Mouse (Mus musculus): ENCODE measurements around the gene Ooep. TPM values are rescaled to one million over a fixed set of nuclear protein-coding genes. Genes with fewer than 3 reads are reported as not detected.
A peak's percentile ranks its signal among the peaks of the same experiment; 100 is the strongest.

The Ooep gene
- polyA plus RNA-seq (2015; fragmentation: Nextera tagmentation; extraction: Ambion mirVana), result 6.1 and 6.3 TPM in 2 replicates

DNA sequence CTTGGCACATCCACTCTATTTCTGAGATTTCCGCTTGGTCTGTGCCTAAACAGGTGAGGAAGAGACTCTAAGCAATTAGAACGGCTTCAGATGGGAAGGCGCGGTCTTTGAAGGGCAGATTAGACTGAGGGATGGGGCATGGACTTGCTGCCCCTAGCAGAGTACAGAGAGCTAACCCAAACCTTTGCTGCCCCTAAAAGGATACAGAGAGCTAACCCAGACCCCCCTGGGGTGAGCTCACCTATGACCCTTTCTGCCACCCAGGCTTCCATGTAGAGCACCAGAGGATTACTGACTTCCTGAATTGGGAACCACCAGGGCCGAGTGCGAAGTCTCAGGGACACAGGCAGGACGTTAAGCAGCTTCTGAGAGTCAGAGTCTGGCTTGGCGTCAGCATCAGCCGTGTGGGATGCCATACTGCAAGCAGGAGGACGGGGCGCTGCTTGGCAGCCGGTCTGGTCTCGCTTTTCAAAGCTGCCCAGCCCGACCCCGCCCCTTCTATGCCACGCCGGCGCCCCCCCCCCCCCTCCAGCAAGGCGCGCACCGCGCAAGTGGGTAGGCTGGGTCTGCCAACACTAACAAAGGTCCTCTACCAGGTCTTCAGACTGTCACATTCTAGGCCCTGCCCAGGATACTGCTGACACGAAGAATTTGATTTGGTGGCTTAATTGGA lies at the start of gene Ooep:
Gene Ooep, minus strand, starts transcription at position 613 of the 673 bp plus-strand sequence.
- Histone ChIP-seq H3K36me3 (ENCODE audit: poor library complexity, severe bottlenecking) (no peaks in the 10 kb centered on the region), H3K9ac (peak within 1 kb of the TSS; percentile 59), H3K4me1 (peaks cover 11% of the 10 kb centered on the region), H3K27ac (no peak within 1 kb of the TSS), H3K4me3 (peak within 1 kb of the TSS; percentile 39), H3K4me2 (peak within 1 kb of the TSS; percentile 67), H3K9me3 (replicated peaks) (no peaks in the 10 kb centered on the region), H3K27me3 (no peaks in the 10 kb centered on the region)
- ATAC-seq, result peak; percentile 95
- WGBS, result 2% methylated on average over 19 of the region's 23 CpGs

DNA sequence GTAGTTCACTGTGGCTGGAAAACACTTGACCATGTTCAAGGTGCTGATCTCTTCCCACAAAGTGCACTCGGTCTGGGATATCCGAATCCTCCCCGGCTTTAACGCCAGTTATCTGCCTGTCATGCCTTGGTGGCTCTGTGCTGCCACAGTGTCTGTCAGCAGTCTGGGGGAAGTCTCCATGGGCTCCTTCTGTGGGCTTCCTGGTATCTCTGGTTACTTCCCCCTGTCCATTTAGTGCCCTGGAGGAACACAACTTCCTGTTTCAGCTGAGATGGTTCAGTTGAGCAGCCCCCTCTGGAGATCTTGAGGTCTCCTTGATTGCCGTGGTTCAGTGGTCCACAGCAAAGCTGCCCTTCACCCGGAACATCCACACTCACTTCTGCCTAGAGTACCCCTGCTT lies 49.7 kb upstream of the Ooep start:
- H3K27ac ChIP-seq, result no peak overlapping the region
- H3K27me3 ChIP-seq, result 0 out of 2 replicates have a peak, but pooled peaks cover 2% of the 10 kb centered on the region
- no peak overlapping the region for H3K4me3 ChIP-seq
- no peak for ATAC-seq
- H3K4me2 ChIP-seq, result no peak overlapping the region
- H3K9me3 ChIP-seq (replicated peaks), result no peaks in the 10 kb centered on the region
- no peak overlapping the region for H3K9ac ChIP-seq
- H3K36me3 ChIP-seq (ENCODE audit: poor library complexity, severe bottlenecking), result no peaks in the 10 kb centered on the region
- H3K4me1 ChIP-seq, result peaks cover 3% of the 10 kb centered on the region; the same call in 1 of the 2 replicates
- WGBS, result 89% methylated on average over 6 of the region's 6 CpGs

DNA sequence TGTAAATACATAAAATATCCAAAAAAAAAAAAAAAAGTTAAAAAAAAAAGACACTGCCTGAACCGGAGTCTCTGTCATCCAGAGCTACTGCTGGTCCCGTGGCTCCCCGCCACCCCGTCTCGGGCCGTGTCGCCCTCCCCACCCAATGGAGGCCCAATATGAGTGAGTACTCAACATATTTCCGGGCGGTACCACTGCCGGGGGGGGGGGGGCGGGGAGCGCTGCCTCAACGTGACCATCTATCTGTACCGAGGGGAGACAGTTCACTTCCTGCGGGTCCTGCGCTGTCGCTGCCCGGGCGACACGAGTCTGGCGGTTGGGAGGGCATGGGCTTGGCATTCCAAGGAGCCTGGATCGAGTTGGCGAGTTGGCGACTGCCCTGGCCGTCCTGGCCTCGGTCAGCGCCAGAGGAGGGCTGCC lies 48.8 kb upstream of the Ooep start:
- Histone ChIP-seq H3K36me3 (ENCODE audit: poor library complexity, severe bottlenecking) (no peaks in the 10 kb centered on the region), H3K4me1 (peaks cover 3% of the 10 kb centered on the region; the same call in 1 of the 2 replicates), H3K4me2 (peak overlapping the region; percentile 56), H3K4me3 (peak overlapping the region; percentile 25), H3K27me3 (0 out of 2 replicates have a peak, but pooled peaks cover 2% of the 10 kb centered on the region), H3K27ac (no peak overlapping the region), H3K9ac (peak overlapping the region; percentile 26; the same call in 1 of the 2 replicates), H3K9me3 (replicated peaks) (no peaks in the 10 kb centered on the region)
- WGBS, result 31% methylated on average over 22 of the region's 27 CpGs
- ATAC-seq, result 0 out of 2 replicates have a peak, but pooled peaks have one; percentile 27

DNA sequence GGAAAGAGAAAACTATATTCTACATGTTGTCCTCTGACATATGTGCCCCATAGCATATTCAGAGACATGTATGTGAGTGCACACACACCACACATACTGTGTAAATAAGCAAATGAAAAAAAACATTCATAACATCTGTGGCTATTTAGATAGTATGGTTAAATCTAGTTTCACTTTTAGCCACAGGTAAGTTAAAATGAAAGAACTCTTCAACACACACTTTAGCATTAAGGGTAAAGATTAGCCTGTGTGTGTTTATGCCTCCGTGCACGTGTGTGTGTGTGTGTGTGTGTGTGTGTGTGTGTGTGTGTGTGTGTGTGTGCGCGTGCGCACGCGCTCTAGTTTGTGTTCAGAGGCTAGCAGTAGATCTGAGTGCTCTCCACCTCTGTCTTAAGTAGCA lies 23.1 kb upstream of the Ooep start:
- Histone ChIP-seq H3K9me3 (replicated peaks) (no peaks in the 10 kb centered on the region), H3K4me3 (no peak overlapping the region), H3K4me1 (no peaks in the 10 kb centered on the region), H3K36me3 (ENCODE audit: poor library complexity, severe bottlenecking) (no peaks in the 10 kb centered on the region), H3K4me2 (no peak overlapping the region), H3K9ac (no peak overlapping the region), H3K27ac (no peak overlapping the region), H3K27me3 (peaks cover 22% of the 10 kb centered on the region)
- ATAC-seq, result no peak
- WGBS, result 93% methylated on average over 7 of the region's 7 CpGs

DNA sequence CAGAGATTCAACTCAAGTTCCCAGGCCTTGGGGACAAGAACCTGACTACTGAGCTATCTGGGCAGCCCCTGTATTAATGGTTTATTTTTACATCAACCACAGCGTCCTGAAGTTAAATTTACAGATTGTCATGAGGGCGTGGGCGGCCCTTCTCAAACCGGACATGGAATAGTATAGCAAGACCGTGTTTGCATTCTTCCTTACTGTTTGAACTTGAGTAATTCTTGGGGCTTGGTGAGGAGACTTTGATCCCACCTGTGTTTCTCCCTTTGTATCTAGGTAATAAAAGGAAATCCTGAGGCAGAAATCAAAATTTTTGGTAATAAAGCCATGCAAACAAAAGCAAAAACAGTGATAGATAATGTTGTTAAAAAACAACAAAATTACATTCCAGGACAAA lies 22.0 kb upstream of the Ooep start:
- H3K4me3 ChIP-seq, result no peak overlapping the region
- WGBS, result 92% methylated on average over 5 of the region's 5 CpGs
- H3K9me3 ChIP-seq (replicated peaks), result no peaks in the 10 kb centered on the region
- H3K4me1 ChIP-seq, result peaks cover 7% of the 10 kb centered on the region
- H3K27me3 ChIP-seq, result peaks cover 32% of the 10 kb centered on the region
- no peak overlapping the region for H3K27ac ChIP-seq
- no peaks in the 10 kb centered on the region for H3K36me3 ChIP-seq (ENCODE audit: poor library complexity, severe bottlenecking)
- no peak overlapping the region for H3K4me2 ChIP-seq
- no peak overlapping the region for H3K9ac ChIP-seq
- ATAC-seq, result no peak

DNA sequence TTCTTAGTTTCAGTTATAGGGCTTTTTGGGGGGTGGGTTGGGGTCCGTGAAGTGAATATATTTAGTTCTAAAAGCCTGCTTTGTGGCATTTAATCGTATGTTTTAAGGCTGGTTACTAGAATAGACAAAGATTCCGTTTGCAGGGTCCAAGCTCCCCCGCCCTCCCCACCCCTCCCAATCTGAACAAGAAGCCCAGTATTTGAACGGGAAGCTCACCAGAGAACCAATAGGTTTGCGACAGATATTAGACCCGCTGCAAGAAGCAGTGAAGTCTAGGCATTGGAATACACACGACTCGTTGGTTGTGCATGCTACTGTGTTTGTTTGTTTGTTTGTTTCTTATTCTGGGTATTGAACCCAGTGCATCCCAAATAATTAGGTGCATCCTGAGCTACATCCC lies 18.0 kb upstream of the Ooep start:
- Histone ChIP-seq H3K27ac (no peak overlapping the region), H3K4me2 (peak overlapping the region; percentile 62; the same call in 1 of the 2 replicates), H3K4me3 (no peak overlapping the region), H3K36me3 (ENCODE audit: poor library complexity, severe bottlenecking) (no peaks in the 10 kb centered on the region), H3K4me1 (peaks cover 10% of the 10 kb centered on the region), H3K9ac (no peak overlapping the region), H3K9me3 (replicated peaks) (no peaks in the 10 kb centered on the region), H3K27me3 (peaks cover 68% of the 10 kb centered on the region)
- ATAC-seq, result no peak
- 59% methylated on average over 9 of the region's 9 CpGs for WGBS

DNA sequence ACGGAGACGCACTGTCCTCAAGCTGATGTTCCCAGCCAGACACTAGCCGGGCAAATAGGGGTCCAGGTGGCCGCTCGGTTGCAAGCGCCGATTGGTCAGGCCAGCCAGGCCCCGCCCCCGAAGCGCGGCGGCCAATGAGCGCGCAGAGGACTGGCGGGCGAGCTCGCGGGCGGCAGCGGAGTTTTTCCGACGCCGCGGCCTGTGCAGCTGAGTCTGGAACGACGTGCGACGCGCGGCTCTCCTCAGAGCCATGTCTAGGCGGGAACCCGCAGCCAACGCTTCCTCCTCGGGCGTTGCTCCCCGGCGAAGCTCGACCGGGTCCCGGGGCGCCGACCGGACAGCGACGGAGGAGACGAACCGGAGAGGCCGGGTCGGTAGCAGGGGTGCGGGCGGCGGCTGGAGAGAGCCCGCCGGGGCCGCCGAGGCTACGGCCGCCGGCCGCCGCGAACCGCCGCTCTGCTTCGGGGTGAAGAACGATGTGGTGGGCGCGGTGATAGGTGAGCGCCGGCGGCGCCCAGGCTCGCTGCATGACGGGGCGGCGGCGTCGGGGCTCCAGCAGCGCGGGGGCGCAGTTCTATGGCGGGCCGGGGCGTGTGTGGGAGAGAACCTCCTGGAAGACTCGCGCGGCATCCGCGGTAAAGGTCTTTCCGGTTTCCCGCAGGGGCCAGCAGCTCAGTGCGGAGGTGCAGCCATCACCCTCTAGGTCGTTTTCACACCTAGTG lies 17.3 kb upstream of the Ooep start, which contains the start of gene Ddx43:
Gene Ddx43, plus strand, starts transcription at position 148 of the 722 bp plus-strand sequence.
- Histone ChIP-seq H3K27me3 (peaks cover 68% of the 10 kb centered on the region), H3K9ac (peak within 1 kb of the TSS; percentile 50)
- 4% methylated on average over 75 of the region's 93 CpGs for WGBS

DNA sequence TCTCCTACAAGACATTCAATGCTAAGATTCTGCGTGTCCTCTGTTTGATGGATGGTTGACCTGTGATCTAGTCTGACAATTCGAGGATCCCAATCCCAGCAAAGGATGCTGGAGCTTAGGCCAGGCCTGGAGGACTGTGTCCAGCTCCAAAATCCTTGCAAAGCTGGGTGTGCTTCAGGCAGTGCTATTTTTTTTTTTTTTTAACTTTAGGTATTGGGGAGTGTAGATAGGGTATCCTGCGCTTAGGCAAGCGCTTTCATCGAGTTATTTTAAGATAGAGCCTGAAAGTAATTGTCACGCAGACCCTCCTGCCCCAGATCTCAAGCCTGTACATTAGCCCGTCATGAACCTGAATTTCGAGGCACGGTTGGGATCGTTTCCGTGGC lies 16.7 kb upstream of the Ooep start:
- no peak overlapping the region for H3K27ac ChIP-seq
- no peak overlapping the region for H3K9ac ChIP-seq
- WGBS, result 42% methylated on average over 11 of the region's 11 CpGs
- H3K4me3 ChIP-seq, result peak overlapping the region; percentile 40
- H3K4me1 ChIP-seq, result peaks cover 10% of the 10 kb centered on the region
- no peaks in the 10 kb centered on the region for H3K9me3 ChIP-seq (replicated peaks)
- H3K27me3 ChIP-seq, result peaks cover 68% of the 10 kb centered on the region
- peak overlapping the region; percentile 62 for H3K4me2 ChIP-seq
- H3K36me3 ChIP-seq (ENCODE audit: poor library complexity, severe bottlenecking), result no peaks in the 10 kb centered on the region
- ATAC-seq, result no peak; the same call in 1 of the 2 replicates

More for the DNA sequence above, 17.3 kb upstream of the Ooep start, which contains the start of gene Ddx43:
- H3K9me3 ChIP-seq (replicated peaks), result no peaks in the 10 kb centered on the region
- no peaks in the 10 kb centered on the region for H3K36me3 ChIP-seq (ENCODE audit: poor library complexity, severe bottlenecking)
- H3K27ac ChIP-seq, result no peak within 1 kb of the TSS
- H3K4me3 ChIP-seq, result peak within 1 kb of the TSS; percentile 40
- peak; percentile 97 for ATAC-seq
- H3K4me2 ChIP-seq, result peak within 1 kb of the TSS; percentile 62
- H3K4me1 ChIP-seq, result peaks cover 10% of the 10 kb centered on the region

DNA sequence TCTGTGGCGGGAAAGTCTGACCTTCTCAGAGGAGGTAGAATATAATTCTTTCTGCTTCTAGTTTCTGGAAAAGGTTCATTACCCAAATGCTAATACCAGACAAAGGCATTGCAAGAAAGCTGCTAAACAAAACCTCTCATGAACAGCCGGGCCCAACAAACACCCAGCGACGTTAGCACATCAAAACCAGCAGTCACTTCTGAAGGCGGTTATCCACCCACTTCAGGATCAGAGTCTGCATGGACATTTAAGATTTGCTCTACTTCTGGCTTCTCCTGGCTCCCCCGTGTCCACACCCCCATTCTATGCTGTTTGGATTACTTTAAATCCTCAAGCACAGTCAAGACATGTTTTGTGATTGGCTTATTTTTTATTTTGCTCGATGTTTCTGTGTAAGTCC lies 16.1 kb upstream of the Ooep start:
- no peak overlapping the region for H3K9ac ChIP-seq
- H3K27ac ChIP-seq, result no peak overlapping the region
- H3K9me3 ChIP-seq (replicated peaks), result no peaks in the 10 kb centered on the region
- H3K36me3 ChIP-seq (ENCODE audit: poor library complexity, severe bottlenecking), result no peaks in the 10 kb centered on the region
- no peak overlapping the region for H3K4me3 ChIP-seq
- peaks cover 67% of the 10 kb centered on the region for H3K27me3 ChIP-seq
- 66% methylated on average over 7 of the region's 7 CpGs for WGBS
- no peak overlapping the region for H3K4me2 ChIP-seq
- H3K4me1 ChIP-seq, result peaks cover 10% of the 10 kb centered on the region
- no peak for ATAC-seq

DNA sequence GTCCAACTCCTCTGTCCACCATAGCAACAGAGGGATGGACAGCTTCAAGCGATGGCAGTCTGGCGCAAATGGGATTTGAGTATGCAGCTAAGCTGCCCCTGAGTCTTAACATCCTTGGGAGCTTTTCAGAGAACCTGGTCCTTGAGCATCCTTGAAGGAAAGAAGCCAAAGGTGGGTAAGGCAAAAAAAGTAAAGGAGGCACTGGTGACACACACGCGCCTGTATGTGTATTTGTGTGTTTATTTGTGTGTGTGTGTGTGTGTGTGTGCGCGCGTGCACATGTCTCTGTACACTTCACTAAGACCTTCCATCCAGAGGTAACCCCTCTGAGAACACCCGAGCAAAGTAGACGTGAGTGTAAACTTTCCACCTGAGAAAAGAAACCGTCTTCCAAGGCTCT lies 15.2 kb upstream of the Ooep start:
- Histone ChIP-seq H3K4me3 (no peak overlapping the region), H3K9ac (no peak overlapping the region), H3K4me2 (no peak overlapping the region), H3K27me3 (peaks cover 65% of the 10 kb centered on the region), H3K36me3 (ENCODE audit: poor library complexity, severe bottlenecking) (no peaks in the 10 kb centered on the region), H3K4me1 (peaks cover 10% of the 10 kb centered on the region), H3K27ac (no peak overlapping the region), H3K9me3 (replicated peaks) (no peaks in the 10 kb centered on the region)
- no peak for ATAC-seq
- WGBS, result 87% methylated on average over 10 of the region's 10 CpGs

DNA sequence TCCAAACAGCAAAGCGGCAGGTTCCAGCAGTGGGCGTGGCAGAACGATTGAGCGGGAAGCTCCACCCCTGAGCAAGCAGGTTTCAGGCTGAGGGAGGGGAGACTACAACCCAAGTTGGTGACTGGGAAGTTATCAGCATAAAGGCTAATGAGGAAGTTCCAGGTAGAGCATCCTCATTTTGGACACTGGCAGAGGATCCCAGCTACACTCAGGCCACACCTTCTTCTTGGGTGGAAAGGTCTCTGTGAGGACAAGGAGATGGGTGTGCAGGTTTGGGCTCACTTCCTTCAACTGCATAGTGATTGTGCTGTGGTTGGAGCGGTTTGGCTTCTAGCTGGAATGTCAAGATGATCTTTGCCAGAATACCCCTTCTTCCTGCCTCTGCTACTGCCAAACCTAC lies 11.5 kb upstream of the Ooep start:
- no peaks in the 10 kb centered on the region for H3K4me1 ChIP-seq
- WGBS, result 56% methylated on average over 5 of the region's 5 CpGs

DNA sequence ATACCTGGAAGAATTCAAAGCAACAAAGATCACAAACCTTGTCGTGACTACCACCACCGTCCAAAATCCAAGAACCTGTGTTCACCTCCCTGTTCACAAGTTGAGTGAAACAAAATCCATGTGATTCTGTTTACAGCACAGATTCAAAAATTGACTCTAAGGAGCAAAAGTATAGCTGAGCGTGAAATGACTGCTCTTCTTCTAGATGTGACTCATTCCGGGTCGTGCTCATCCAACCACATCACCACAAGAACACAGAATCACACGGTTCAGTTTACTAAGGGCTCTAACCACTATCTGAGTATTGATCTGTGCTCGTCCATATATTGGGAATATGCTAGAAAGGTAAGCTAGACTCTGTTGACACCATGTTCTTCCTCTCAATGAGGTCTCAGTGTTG lies 8.4 kb upstream of the Ooep start:
- ATAC-seq, result no peak
- no peaks in the 10 kb centered on the region for H3K9me3 ChIP-seq (replicated peaks)
- WGBS, result 85% methylated on average over 7 of the region's 7 CpGs
- no peaks in the 10 kb centered on the region for H3K4me1 ChIP-seq
- H3K9ac ChIP-seq, result no peak overlapping the region
- 0 out of 2 replicates have a peak, but pooled peaks cover under 1% of the 10 kb centered on the region for H3K27me3 ChIP-seq
- H3K4me2 ChIP-seq, result no peak overlapping the region
- H3K36me3 ChIP-seq (ENCODE audit: poor library complexity, severe bottlenecking), result no peaks in the 10 kb centered on the region
- H3K4me3 ChIP-seq, result no peak overlapping the region
- no peak overlapping the region for H3K27ac ChIP-seq

More for the DNA sequence above, 11.5 kb upstream of the Ooep start:
- ATAC-seq, result no peak
- Histone ChIP-seq H3K27me3 (peaks cover 30% of the 10 kb centered on the region), H3K27ac (no peak overlapping the region), H3K36me3 (ENCODE audit: poor library complexity, severe bottlenecking) (no peaks in the 10 kb centered on the region), H3K4me2 (no peak overlapping the region), H3K9me3 (replicated peaks) (no peaks in the 10 kb centered on the region), H3K4me3 (no peak overlapping the region), H3K9ac (no peak overlapping the region)
